Mouse (Mus musculus): Measurements from ENCODE around the gene Dhrs9.

- TF ChIP-seq POLR2A (IDR thresholded peaks at IDR 0.05; ENCODE audit: control insufficient read depth, extremely low read depth, insufficient read depth, low read length, poor library complexity) (no peak), CTCF (IDR thresholded peaks at IDR 0.05; ENCODE audit: borderline replicate concordance, control insufficient read depth, extremely low read depth, insufficient read depth, low read length, poor library complexity) (no peak)
Measured at GRCm38 (mm10) chr2:69414539-69414938, 34.3 kb downstream of the Dhrs9 start.

Measured in thymus, adult 2 months (tissue).